Mouse (Mus musculus) kidney, embryonic 16.5 days (tissue): Measurements from ENCODE around the gene Fh1. TPM values are rescaled to one million over a fixed set of nuclear protein-coding genes. Genes with fewer than 3 reads are reported as not detected.

ENCODE experiments used
- ATAC-seq: fragments of 200-750 bp; cut with Nextera tagmentation; 2 replicates; pipeline ENCODE4 v1.8.0; 2017; ENCODE audit warnings: moderate TSS enrichment; ENCODE audit not compliant: low FRiP score, low TSS enrichment
- H3K27ac ChIP-seq: fragments of 300-500 bp; sonication (generic); 2 replicates; pipeline ENCODE4 v1.5.1; 2014; ENCODE audit warnings: low read length
- H3K27me3 ChIP-seq: fragments of 300-500 bp; sonication (generic); 2 replicates; pipeline ENCODE4 v1.6.1; 2014; ENCODE audit warnings: low read length, control low read depth, mixed read lengths; ENCODE audit not compliant: insufficient read depth
- H3K36me3 ChIP-seq: fragments of 300-500 bp; sonication (generic); 2 replicates; pipeline ENCODE4 v1.6.1; 2014; ENCODE audit warnings: low read length, control low read depth, mixed read lengths; ENCODE audit not compliant: insufficient read depth
- H3K4me1 ChIP-seq: fragments of 300-500 bp; sonication (generic); 2 replicates; pipeline ENCODE4 v1.6.1; 2014; ENCODE audit warnings: low read length, control low read depth, mixed read lengths; ENCODE audit not compliant: insufficient read depth
- H3K4me2 ChIP-seq: fragments of 300-500 bp; sonication (generic); replicated peaks from 2 replicates; pipeline ENCODE4 v1.6.1; 2014; ENCODE audit warnings: low read depth, low read length
- H3K4me3 ChIP-seq: fragments of 300-500 bp; sonication (generic); 2 replicates; pipeline ENCODE4 v1.5.1; 2014; ENCODE audit warnings: mild to moderate bottlenecking, low read length
- H3K9ac ChIP-seq: fragments of 300-500 bp; sonication (generic); replicated peaks from 2 replicates; pipeline ENCODE4 v1.6.1; 2014; ENCODE audit warnings: low read length
- H3K9me3 ChIP-seq: fragments of 300-500 bp; sonication (generic); 2 replicates; pipeline ENCODE4 v1.6.1; 2016; ENCODE audit warnings: low read length, control low read depth
- WGBS: fragments of 180-500 bp; shearing (Covaris S2); extraction: QIAGEN DNeasy Blood & Tissue Kit; methylation state at CpG from one replicate; pipeline ENCODE4 v1.1.7; 2014; 5-methylcytosine and 5-hydroxymethylcytosine counted together
- polyA plus RNA-seq: library from polyadenylated mRNA; unstranded; fragments of >200 nt; fragmentation: Nextera tagmentation; extraction: Ambion mirVana; gene quantifications from 2 replicates; pipeline ENCODE4 v1.2.1, GENCODE M21; 2015

Fh1 gene
- polyA plus RNA-seq, 1 experiment from 2014 or later: 160 TPM

GRCm38 (mm10) chr1:175646952-175647351, 21.5 kb upstream of the Fh1 start:
- Histone ChIP-seq H3K27ac (no peak overlapping the region), H3K4me1 (no peaks in the 10 kb centered on the region), H3K27me3 (no peaks in the 10 kb centered on the region), H3K9me3 (no peaks in the 10 kb centered on the region), H3K4me3 (no peak overlapping the region), H3K9ac (no peak overlapping the region), H3K4me2 (no peak overlapping the region), H3K36me3 (no peaks in the 10 kb centered on the region)
- 37% methylated on average over 9 of the region's 9 CpGs for WGBS
- peak; percentile 76; the same call in 1 of the 2 replicates for ATAC-seq

GRCm38 (mm10) chr1:175643496-175644265, 18.2 kb upstream of the Fh1 start:
- no peaks in the 10 kb centered on the region for H3K36me3 ChIP-seq
- no peak overlapping the region for H3K9ac ChIP-seq
- WGBS: 57% methylated on average over 5 of the region's 5 CpGs
- H3K4me3 ChIP-seq: no peak overlapping the region
- no peak overlapping the region for H3K27ac ChIP-seq
- no peak for ATAC-seq
- no peaks in the 10 kb centered on the region for H3K9me3 ChIP-seq
- H3K4me1 ChIP-seq: no peaks in the 10 kb centered on the region
- no peaks in the 10 kb centered on the region for H3K27me3 ChIP-seq
- H3K4me2 ChIP-seq: no peak overlapping the region

- Histone ChIP-seq H3K4me1 (no peaks in the 10 kb centered on the region), H3K4me2 (no peak overlapping the region), H3K4me3 (no peak overlapping the region), H3K36me3 (no peaks in the 10 kb centered on the region), H3K27me3 (no peaks in the 10 kb centered on the region), H3K9me3 (no peaks in the 10 kb centered on the region), H3K27ac (no peak overlapping the region), H3K9ac (no peak overlapping the region)
- no peak for ATAC-seq
- WGBS: 76% methylated on average over 6 of the region's 6 CpGs
Observed at GRCm38 (mm10) chr1:175640435-175641150, 15.2 kb upstream of the Fh1 start.

GRCm38 (mm10) chr1:175639072-175639471, 13.6 kb upstream of the Fh1 start:
- Histone ChIP-seq H3K9ac (no peak overlapping the region), H3K4me2 (no peak overlapping the region), H3K27ac (no peak overlapping the region), H3K9me3 (no peaks in the 10 kb centered on the region), H3K27me3 (no peaks in the 10 kb centered on the region), H3K36me3 (no peaks in the 10 kb centered on the region), H3K4me1 (no peaks in the 10 kb centered on the region), H3K4me3 (no peak overlapping the region)
- 87% methylated on average over 7 of the region's 7 CpGs for WGBS
- ATAC-seq: no peak

GRCm38 (mm10) chr1:175637677-175638076, 12.2 kb upstream of the Fh1 start:
- H3K9ac ChIP-seq: no peak overlapping the region
- no peaks in the 10 kb centered on the region for H3K9me3 ChIP-seq
- ATAC-seq: no peak
- H3K4me3 ChIP-seq: no peak overlapping the region
- H3K27ac ChIP-seq: no peak overlapping the region
- 77% methylated on average over 7 of the region's 7 CpGs for WGBS
- H3K36me3 ChIP-seq: no peaks in the 10 kb centered on the region
- H3K4me2 ChIP-seq: no peak overlapping the region
- no peaks in the 10 kb centered on the region for H3K27me3 ChIP-seq
- H3K4me1 ChIP-seq: no peaks in the 10 kb centered on the region

GRCm38 (mm10) chr1:175632470-175632869, 7.0 kb upstream of the Fh1 start:
- H3K4me1 ChIP-seq: no peaks in the 10 kb centered on the region
- H3K9me3 ChIP-seq: no peaks in the 10 kb centered on the region
- H3K9ac ChIP-seq: no peak overlapping the region
- 97% methylated on average over 14 of the region's 14 CpGs for whole genome bisulfite sequencing
- no peak overlapping the region for H3K27ac ChIP-seq
- no peak for ATAC-seq
- no peaks in the 10 kb centered on the region for H3K27me3 ChIP-seq
- no peak overlapping the region for H3K4me2 ChIP-seq
- H3K36me3 ChIP-seq: no peaks in the 10 kb centered on the region
- H3K4me3 ChIP-seq: no peak overlapping the region

- 74% methylated on average over 10 of the region's 10 CpGs for WGBS
- Histone ChIP-seq H3K9me3 (no peaks in the 10 kb centered on the region), H3K4me3 (no peak overlapping the region), H3K4me2 (no peak overlapping the region), H3K27ac (no peak overlapping the region), H3K27me3 (no peaks in the 10 kb centered on the region), H3K4me1 (no peaks in the 10 kb centered on the region), H3K36me3 (no peaks in the 10 kb centered on the region), H3K9ac (no peak overlapping the region)
- ATAC-seq: no peak
Observed at GRCm38 (mm10) chr1:175631721-175632221, 6.3 kb upstream of the Fh1 start.

- WGBS: 78% methylated on average over 3 of the region's 3 CpGs
Observed at GRCm38 (mm10) chr1:175631080-175631479, 5.6 kb upstream of the Fh1 start.

GRCm38 (mm10) chr1:175630345-175630744, 4.9 kb upstream of the Fh1 start:
- no peak for ATAC-seq
- Histone ChIP-seq H3K36me3 (no peaks in the 10 kb centered on the region), H3K4me2 (no peak overlapping the region), H3K4me3 (no peak overlapping the region), H3K27ac (no peak overlapping the region), H3K9me3 (no peaks in the 10 kb centered on the region), H3K9ac (no peak overlapping the region), H3K27me3 (no peaks in the 10 kb centered on the region), H3K4me1 (no peaks in the 10 kb centered on the region)
- WGBS: 74% methylated on average over 5 of the region's 5 CpGs

More at GRCm38 (mm10) chr1:175631080-175631479, 5.6 kb upstream of the Fh1 start:
- Histone ChIP-seq H3K4me1 (no peaks in the 10 kb centered on the region), H3K9me3 (no peaks in the 10 kb centered on the region), H3K27me3 (no peaks in the 10 kb centered on the region), H3K9ac (no peak overlapping the region), H3K36me3 (no peaks in the 10 kb centered on the region), H3K27ac (no peak overlapping the region), H3K4me2 (no peak overlapping the region), H3K4me3 (no peak overlapping the region)
- ATAC-seq: no peak

- Histone ChIP-seq H3K4me1 (peaks cover 4% of the 10 kb centered on the region), H3K27ac (no peak overlapping the region), H3K9me3 (no peaks in the 10 kb centered on the region), H3K36me3 (no peaks in the 10 kb centered on the region), H3K4me3 (no peak overlapping the region), H3K27me3 (no peaks in the 10 kb centered on the region), H3K4me2 (no peak overlapping the region), H3K9ac (no peak overlapping the region)
- WGBS: 82% methylated on average over 6 of the region's 6 CpGs
- no peak for ATAC-seq
Observed at GRCm38 (mm10) chr1:175629248-175629647, 3.8 kb upstream of the Fh1 start.
